Mouse (Mus musculus) T-helper 17 cell (primary cell): Measurements from ENCODE around the gene Sdad1.

ENCODE experiments used
- in situ Hi-C, 2 experiments: fragments of 300-600 bp; cut with MboI, MseI; formaldehyde crosslinking; loops; 1 replicate in 1 of 2; 2 replicates in 1 of 2; pipeline ENCODE4 v1.15.1; 2025; ENCODE audit warnings: high pct_unique_total_duplicates in 2 of 2

Sdad1 gene

GRCm38 (mm10) chr5:92244900-92245299 lies 65.4 kb downstream of the Sdad1 start:
- in situ Hi-C loops: no loop called here

GRCm38 (mm10) chr5:92240769-92241168 lies 69.5 kb downstream of the Sdad1 start:
- in situ Hi-C loops: no loop called here

- in situ Hi-C loops: loop anchor here (5.0 to 10.0 kb wide), 2 partner anchors 52 to 725 kb away; partner anchors contain the start of gene Parm1 (in 1 of the 2)
These were observed 70.7 kb downstream of the Sdad1 start for GRCm38 (mm10) chr5:92239333-92240232.

- in situ Hi-C loops: loop anchor here (5.0 to 10.0 kb wide), 2 partner anchors 48 to 720 kb away; partner anchors contain the start of gene Parm1 (in 1 of the 2)
These were observed 75.2 kb downstream of the Sdad1 start for GRCm38 (mm10) chr5:92234939-92235557.
